Comparison of ENCODE assay signal across 7 mouse cellular contexts in the genomic region with DNA sequence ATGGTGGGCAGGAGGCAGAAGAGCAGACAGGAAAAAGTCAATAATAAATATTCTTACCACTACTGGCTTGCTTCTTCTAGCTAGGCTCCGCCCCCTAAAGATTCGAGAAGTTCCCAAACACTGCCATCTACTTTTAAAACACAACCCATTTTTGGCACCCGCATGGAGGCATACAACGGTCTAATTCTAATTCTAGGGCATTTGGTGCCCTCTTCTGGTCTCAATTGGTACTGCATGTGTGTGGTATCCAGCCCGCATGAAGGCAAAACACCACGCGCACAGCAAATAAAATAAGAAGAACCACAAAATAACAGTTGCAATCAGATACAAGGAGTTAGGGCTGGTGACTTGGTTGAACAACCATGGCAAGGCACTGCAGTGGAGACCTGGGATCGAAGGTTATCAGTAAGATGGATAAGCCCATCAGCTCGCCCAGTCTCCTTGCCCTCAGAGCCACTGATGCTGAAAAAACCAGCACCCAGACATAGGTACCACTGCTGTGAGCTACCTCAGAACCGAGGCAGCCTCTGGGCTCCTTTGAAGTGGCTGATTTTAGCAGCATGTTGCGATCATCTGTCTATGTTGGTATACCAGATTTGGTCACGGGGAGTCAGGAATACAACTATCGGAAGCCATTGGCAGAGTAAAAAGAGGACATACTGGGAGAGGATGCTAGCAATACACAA. TPM values are rescaled to one million over a fixed set of nuclear protein-coding genes. Genes with fewer than 3 reads are reported as not detected.
DNase-seq lines count a peak whose midpoint lies in the region; ATAC-seq and TF ChIP-seq lines count a peak whose summit lies in the region.

No protein-coding gene starts in this region.

- no peak overlapping the region for H3K4me2 ChIP-seq in lung, embryonic 14.5 days

- H3K9me3 ChIP-seq in lung, embryonic 14.5 days (ENCODE audit: low read depth, low read length), result no peaks in the 10 kb centered on the region

- H3K4me1 ChIP-seq in lung, embryonic 14.5 days (ENCODE audit: insufficient read depth), result 0 out of 2 replicates have a peak, but pooled peaks cover 4% of the 10 kb centered on the region

- TF ChIP-seq CTCF in lung, embryonic 14.5 days (IDR thresholded peaks at IDR 0.05; ENCODE audit: low read depth), result peak; percentile 90

- intact Hi-C loops in gastrocnemius, postnatal 14 days (cut with DNase I; ENCODE audit: low total_unique reads), result no loop called here

- ATAC-seq in activated CD4-positive, CD25-positive, alpha-beta regulatory T cell, adult 4 months, result peak; percentile 60
- 0 out of 2 replicates have a peak, but pooled peaks have one; percentile 11 for ATAC-seq in lung, embryonic 14.5 days (ENCODE audit: insufficient read depth)

- no peak overlapping the region for H3K27ac ChIP-seq in lung, embryonic 14.5 days (ENCODE audit: low read depth)

- H3K4me3 ChIP-seq in lung, embryonic 14.5 days (ENCODE audit: low read depth, low read length), result no peak overlapping the region

- H3K36me3 ChIP-seq in lung, embryonic 14.5 days (ENCODE audit: insufficient read depth), result no peaks in the 10 kb centered on the region

- H3K27me3 ChIP-seq in lung, embryonic 14.5 days (ENCODE audit: insufficient read depth, low read length), result no peaks in the 10 kb centered on the region

- DNase-seq in CD8-positive naive resting alpha-beta T cell, adult 2 months (ENCODE audit: low read depth in 2 of 2, low spot score in 2 of 2), result peak; percentile 75 to 86
- DNase-seq in cerebellum, postnatal 36 days, result peak; percentile 75 to 89
- DNase-seq in gastrocnemius, postnatal 14 days, result peak; percentile 71
- DNase-seq in layer of hippocampus, adult 11-12 months (ENCODE audit: low spot score), result peak; percentile 86
- DNase-seq in lung, embryonic 14.5 days, result peak; percentile 93
- peak; percentile 80 for DNase-seq in right cerebral cortex, postnatal 14 days

- WGBS in lung, embryonic 14.5 days, result 31% methylated on average over 13 of the region's 13 CpGs

- H3K9ac ChIP-seq in lung, embryonic 14.5 days, result no peak overlapping the region

RNA-seq across cellular contexts. Expression of a gene that starts 4.4 kb away (rescaled TPM):
- 1 to 10 TPM; 3.0 to 5.6 TPM for polyA plus RNA-seq in activated CD4-positive, CD25-positive, alpha-beta regulatory T cell, adult 4 months (2017; shearing (Covaris generic))
- 10 to 100 TPM; 15.7 to 16.6 TPM for total RNA-seq in gastrocnemius, postnatal 14 days (2021)
- polyA plus RNA-seq in lung, embryonic 14.5 days (2014; fragmentation: Nextera tagmentation; extraction: Ambion mirVana), result 26.8 and 29.0 TPM in 2 replicates

RNA-seq across cellular contexts. Expression of a gene that starts 46.8 kb away (rescaled TPM):
- 10 to 100 TPM; 19.8 to 26.7 TPM for polyA plus RNA-seq in activated CD4-positive, CD25-positive, alpha-beta regulatory T cell, adult 4 months (2017; shearing (Covaris generic))
- 1 to 10 TPM; 8.3 to 8.5 TPM for total RNA-seq in gastrocnemius, postnatal 14 days (2021)
- polyA plus RNA-seq in lung, embryonic 14.5 days (2014; fragmentation: Nextera tagmentation; extraction: Ambion mirVana), result 32.8 and 33.3 TPM in 2 replicates

RNA-seq across cellular contexts. Expression of a gene that starts 51.8 kb away (rescaled TPM):
- 1 to 10 TPM in 1 of 2 experiments, under 1 TPM in 1; 0.41 to 1.4 TPM for polyA plus RNA-seq in activated CD4-positive, CD25-positive, alpha-beta regulatory T cell, adult 4 months (2017; shearing (Covaris generic))
- total RNA-seq in gastrocnemius, postnatal 14 days (2021), result 1 to 10 TPM; 6.7 to 7.0 TPM
- 9.9 and 10.7 TPM in 2 replicates for polyA plus RNA-seq in lung, embryonic 14.5 days (2014; fragmentation: Nextera tagmentation; extraction: Ambion mirVana)
